Mouse (Mus musculus): ENCODE measurements at regions not wholly inside any gene's neighbourhood (a gene's known extent, or its start where the extent isn't known, plus 50 kb on each side); places are given as distances from the start of the nearest gene placed in this dataset.

GRCm38 (mm10) chr5:51914731-51915130, 275.6 kb downstream of the Dhx15 start:
- no peak for TF ChIP-seq POLR2A (IDR thresholded peaks at IDR 0.05; ENCODE audit: extremely low read depth, insufficient read depth, low read length)
- no peak for TF ChIP-seq CTCF (IDR thresholded peaks at IDR 0.05; ENCODE audit: low read depth, low read length)
